Mouse (Mus musculus) Muller cell, postnatal 12 days (primary cell): Measurements from ENCODE around the gene Pde9a.
A peak's percentile ranks its signal among the peaks of the same experiment; 100 is the strongest.

Experiments used
- DNase-seq: peaks from one replicate; pipeline ENCODE4 v3.0.0-alpha.2; 2015; ENCODE audit errors: inconsistent ontology term

The Pde9a gene

DNA sequence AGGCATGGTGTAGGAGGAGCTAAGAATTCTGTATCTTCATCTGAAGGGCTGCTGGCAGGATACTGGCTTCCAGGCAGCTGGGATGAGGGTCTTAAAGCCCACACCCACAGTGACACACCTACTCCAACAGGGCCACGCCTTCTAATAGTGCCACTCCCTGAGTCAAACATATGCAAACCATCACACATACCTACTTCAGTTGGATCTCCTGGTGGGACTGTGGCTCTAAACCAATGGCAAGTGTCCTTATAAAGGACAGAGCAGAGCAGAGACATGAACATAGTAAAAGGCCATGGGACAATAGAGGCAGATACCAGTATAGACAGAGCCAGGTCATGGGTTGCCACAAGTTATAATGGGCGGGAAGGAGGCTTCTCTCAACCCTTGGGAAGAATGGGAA, 76.5 kb downstream of the Pde9a start:
- no peak for DNase-seq

GRCm38 (mm10) chr17:31466854-31467253, 80.8 kb downstream of the Pde9a start:
- DNase-seq, result no peak

- no peak for DNase-seq
These were observed 82.5 kb downstream of the Pde9a start for GRCm38 (mm10) chr17:31468496-31468895.

GRCm38 (mm10) chr17:31470766-31471418, 84.9 kb downstream of the Pde9a start:
- DNase-seq, result no peak

GRCm38 (mm10) chr17:31474388-31474787, 88.4 kb downstream of the Pde9a start:
- no peak for DNase-seq

DNA sequence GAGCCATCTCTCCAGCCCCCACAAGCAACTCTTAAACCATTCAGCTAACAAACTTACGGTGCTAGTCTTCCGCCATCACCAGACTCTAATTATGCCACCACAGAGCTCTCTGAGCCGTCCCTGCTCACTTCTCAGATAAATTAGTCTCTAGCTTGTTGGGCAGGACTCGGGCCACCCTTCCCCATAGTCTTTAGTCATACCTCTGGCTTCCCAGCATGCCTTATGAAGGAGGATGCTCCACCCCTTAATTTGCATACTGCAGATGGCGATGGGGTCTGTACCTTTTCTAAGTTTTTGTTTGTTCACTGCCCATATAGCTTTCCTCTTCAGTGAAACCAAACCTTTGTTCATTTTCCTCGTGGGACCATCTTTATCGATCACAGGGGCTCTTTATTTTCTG, 92.6 kb downstream of the Pde9a start:
- DNase-seq, result no peak

- DNase-seq, result no peak
These were observed 93.3 kb downstream of the Pde9a start for GRCm38 (mm10) chr17:31479108-31479844.

- DNase-seq, result no peak
These were observed 100.7 kb downstream of the Pde9a start for GRCm38 (mm10) chr17:31486616-31487198.

GRCm38 (mm10) chr17:31487433-31488060, 101.5 kb downstream of the Pde9a start:
- DNase-seq, result no peak

DNA sequence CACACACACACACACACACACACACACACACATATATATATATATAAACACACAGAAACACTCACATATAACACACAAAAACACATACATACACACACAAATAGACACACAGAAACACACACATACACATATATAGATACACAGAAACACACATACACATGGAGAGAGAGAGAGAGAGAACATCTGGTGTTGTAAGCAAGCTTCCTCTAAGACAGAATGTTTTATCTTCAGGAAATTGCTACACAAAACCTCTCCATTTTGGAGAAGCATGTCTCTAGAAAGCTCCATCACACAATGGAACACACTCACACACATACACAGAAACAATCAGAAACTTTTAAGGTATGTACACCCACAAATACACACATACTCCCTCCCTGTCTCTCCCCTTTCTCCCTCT, 105.3 kb downstream of the Pde9a start:
- no peak for DNase-seq

- peak; percentile 65 for DNase-seq
These were observed 106.4 kb downstream of the Pde9a start for GRCm38 (mm10) chr17:31492416-31492815.

DNA sequence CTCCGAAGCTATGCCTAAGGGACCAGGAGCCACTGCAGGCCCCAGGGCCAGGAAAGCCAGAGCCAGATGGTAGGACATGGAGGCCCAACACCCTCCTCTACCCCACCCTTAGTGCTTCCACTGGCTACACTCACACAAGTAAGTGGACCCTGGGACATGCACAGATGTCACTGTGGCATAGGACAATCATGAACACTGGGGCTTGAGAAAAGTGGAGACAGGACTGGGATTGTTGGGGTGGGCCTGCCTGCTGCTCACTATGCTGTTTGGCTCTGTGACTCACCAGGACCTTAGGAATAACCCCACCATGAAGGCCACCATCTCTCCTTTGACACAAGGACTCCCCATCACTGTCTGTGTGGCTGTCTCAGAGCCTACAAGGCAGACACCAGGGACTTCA, 109.0 kb downstream of the Pde9a start:
- DNase-seq, result no peak

DNA sequence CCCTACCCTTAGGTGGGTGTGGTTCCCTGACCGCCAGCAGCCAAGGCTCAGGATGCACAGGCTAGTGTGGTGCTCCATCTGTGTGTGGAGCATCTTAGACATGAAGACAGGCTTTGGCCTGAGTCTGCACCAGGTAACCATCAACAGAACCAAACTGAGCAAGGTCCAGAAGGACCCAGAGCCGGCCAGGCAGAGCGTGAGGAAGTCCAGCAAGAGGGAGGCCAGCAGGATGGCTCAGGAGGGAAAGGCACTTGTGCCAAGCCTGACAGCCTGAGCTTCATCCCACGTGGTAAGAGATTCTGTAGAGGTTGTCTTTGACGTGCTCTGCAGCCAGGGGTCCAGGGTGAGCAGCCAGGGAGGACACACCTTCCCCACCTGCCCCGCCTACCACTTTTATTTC, 111.7 kb downstream of the Pde9a start:
- DNase-seq, result no peak

- DNase-seq, result no peak
These were observed 113.7 kb downstream of the Pde9a start for GRCm38 (mm10) chr17:31499725-31500124.

DNA sequence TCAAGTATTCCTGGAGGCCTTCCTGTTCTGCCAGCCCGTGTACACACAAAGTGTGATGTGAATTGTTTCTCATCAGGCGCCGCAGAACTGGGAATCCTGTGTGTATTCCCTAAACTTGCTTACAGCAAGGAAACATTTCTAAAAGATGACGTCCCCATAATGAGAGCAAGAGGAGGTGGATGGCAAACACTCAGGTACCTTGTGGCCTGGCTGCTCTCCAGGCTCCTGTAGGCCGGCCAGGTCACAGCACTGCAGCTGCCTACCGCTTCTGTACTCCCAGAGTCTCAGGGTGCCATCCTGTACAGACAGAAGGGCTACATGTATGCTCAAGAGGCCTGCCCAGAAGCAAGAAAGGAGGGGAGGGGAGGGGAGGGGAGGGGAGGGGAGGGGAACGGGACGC, 114.4 kb downstream of the Pde9a start:
- DNase-seq, result no peak

DNA sequence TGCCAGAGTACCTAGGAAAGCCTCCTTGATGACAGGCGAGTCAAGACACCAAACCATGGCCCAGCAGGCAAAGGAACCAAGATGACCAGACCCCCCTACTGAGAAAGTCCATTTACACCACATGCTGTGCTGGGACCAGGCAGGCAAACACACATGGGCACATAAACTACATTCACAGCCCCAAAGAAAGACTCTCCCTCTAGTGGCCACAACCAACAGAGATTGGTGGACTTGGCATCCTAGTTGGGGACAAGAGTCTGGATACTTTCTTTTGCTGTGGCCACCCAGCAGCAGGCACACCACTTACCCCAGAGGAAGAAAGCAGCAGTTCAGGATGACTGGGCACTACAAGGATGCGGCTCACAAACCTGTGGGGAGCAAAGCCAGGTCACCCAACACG, 114.9 kb downstream of the Pde9a start:
- no peak for DNase-seq

DNA sequence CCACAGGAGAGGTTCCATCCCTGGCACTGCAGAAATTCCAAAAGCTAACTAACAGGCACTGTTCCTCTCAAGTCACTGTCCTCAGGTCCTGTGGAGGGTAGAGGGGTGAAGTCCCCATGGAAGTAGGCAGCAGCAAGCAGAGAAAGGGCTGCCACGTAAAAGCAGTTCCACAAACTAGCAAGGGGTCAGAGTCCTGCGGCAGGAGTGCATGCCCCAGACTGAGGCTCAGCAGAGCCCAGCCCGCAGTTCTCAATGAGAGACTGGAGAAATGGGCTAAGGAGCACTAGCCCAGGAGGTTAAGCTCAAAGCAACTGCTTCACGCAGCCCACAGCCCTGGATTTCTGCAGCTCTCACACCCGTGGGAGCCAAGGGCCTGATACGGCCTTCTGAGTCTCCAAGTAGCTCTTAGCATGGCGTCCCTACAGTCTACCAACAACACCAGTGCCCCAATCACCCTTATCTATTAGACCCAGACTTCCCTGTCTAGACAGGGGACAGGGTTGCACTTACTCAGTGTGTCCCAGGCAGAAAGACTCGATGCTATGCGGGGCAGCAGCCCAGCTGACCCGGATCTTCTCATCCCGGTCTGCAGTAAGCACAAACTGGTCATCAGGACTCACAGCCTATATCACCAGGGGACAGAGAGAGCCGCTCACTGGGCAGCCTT, 116.4 kb downstream of the Pde9a start:
- DNase-seq, result no peak

DNA sequence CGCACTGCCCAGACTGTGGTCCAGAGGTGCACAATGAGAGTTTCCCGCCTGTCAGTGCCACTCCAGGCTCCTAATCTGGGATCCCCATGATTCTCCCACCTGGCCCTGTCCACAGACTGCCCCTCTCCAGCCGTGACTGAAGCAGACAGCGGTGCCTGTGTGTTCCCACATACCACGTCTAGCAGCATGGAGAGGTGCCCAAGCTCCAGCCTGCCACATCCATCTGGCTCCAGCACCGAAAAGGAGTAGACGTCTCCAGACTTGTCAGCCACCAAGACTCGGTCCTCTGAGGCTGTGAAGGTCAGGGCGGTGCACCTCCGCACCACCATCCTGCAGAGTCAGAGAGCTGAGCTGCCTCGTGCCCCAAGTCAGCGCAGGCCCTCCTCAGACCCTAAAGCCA, 117.3 kb downstream of the Pde9a start:
- DNase-seq, result no peak

DNA sequence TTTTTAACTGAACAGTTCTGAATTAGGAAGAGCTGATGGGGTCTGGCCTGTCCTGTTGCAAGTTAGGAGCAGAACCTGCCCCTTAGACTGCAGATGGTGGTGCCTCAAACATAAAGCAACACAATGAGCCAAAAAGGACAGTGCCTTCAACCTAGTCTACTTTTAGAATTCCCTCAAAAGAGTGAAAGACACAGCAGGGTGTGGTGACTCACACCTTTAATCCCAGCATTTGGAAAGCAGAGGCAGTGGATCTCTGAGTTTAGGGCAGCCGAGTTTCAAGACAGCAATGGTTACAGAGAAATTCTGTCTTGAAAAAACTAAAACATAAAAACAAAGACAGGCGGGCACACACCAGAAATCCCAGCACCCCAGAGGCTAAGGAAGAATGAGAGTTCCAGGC, 117.9 kb downstream of the Pde9a start:
- peak; percentile 8 for DNase-seq

DNA sequence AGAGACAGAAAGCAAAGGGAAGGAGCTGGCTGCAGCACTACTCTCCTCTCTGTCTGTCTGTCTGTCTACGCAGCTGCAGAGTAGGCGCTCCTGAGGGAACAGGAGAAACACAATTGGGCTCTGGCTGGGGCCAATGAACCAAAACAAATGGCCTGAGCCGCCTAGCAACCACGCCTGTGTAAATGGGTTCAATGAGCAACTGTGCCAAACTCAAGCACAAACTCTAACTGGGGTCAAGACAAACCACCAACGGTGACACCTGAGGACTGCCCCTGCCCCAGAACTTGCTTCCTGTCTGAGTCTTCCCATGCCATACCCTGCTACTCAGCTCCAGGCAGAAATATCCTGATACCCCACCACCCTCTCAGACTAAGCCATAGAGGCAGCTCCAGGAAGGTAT, 119.0 kb downstream of the Pde9a start:
- peak; percentile 33 for DNase-seq

DNA sequence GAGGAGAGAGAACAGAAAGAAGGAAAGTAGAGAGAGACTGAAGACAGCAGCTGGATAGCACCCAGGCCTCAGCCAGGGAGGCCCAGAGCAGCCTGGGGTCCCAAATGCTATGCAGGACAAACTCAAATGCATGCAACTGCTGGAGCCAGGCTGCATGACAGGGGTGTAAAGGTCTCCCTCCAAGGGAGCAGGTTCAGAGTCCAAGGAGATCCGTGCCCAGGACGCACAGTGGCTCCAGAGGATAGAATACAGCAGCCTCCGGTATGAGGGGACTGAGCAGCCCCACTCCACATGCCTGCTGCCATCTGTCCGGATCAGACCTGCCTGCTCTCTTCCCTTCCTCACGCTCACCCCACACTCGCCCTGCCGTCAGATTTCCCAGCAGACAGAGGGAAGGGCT, 120.3 kb downstream of the Pde9a start:
- DNase-seq, result no peak

DNA sequence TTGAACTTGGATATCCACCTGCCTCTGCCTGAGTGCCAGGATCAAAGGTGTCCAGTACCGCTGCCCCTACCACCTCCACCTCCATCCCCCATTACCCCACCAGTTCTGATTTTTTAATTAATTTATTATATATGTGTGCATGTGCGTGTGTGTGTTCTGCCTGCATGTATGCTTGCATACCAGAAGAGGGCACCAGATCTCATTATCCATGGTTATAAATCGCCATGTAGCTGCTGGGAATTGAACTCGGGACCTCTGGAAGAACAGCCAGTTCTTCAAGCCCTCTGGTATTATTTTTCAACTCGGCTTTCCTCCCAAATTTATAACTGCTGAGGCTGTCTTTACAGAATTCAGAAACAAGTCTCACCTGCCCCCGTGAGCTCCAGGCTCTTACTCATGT, 124.9 kb downstream of the Pde9a start:
- DNase-seq, result no peak
